Mouse (Mus musculus): ENCODE results near the gene Zfp423. TPM values are rescaled to one million over a fixed set of nuclear protein-coding genes. Genes with fewer than 3 reads are reported as not detected.

Gene Zfp423
- polyA plus RNA-seq, 1 experiment from 2014 or later: 41.3 TPM

GRCm38 (mm10) chr8:87875852-87876251 is 83.5 kb downstream of the Zfp423 start:
- Histone ChIP-seq H3K36me3 (peaks cover 16% of the 10 kb centered on the region), H3K27ac (0 out of 2 replicates have a peak overlapping the region, but pooled peaks have one; percentile 46), H3K9me3 (no peaks in the 10 kb centered on the region), H3K4me3 (no peak overlapping the region), H3K4me1 (replicated peaks) (peaks cover 84% of the 10 kb centered on the region), H3K27me3 (ENCODE audit: insufficient read depth, poor library complexity, severe bottlenecking) (no peaks in the 10 kb centered on the region)
- DNase-seq (ENCODE audit: low spot score): no peak
- WGBS: 80% methylated on average over 6 of the region's 6 CpGs

DNA sequence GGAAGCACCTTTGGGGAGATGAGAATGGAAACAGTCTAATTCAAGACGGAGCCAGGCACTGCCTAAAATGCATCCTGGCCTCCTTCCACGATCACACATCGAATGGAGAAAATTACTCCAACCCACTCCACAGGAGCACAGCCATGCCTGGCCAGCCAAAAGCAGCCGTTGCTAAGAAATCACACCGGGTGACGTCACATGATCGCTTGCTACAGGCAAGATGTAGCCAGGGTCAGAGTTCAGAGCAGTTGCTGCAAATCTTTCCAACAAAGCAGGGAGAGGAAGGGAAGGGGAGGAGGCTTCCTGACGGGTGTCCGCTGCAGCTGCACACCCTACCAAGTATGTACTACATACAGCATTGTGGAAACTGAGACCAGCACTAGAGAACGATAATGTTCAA is 83.9 kb downstream of the Zfp423 start:
- Histone ChIP-seq H3K9me3 (no peaks in the 10 kb centered on the region), H3K36me3 (peaks cover 16% of the 10 kb centered on the region), H3K4me3 (no peak overlapping the region), H3K27me3 (ENCODE audit: insufficient read depth, poor library complexity, severe bottlenecking) (no peaks in the 10 kb centered on the region), H3K27ac (peak overlapping the region; percentile 46; the same call in 1 of the 2 replicates), H3K4me1 (replicated peaks) (peaks cover 84% of the 10 kb centered on the region)
- peak; percentile 53 for DNase-seq (ENCODE audit: low spot score)
- 34% methylated on average over 10 of the region's 10 CpGs for WGBS

DNA sequence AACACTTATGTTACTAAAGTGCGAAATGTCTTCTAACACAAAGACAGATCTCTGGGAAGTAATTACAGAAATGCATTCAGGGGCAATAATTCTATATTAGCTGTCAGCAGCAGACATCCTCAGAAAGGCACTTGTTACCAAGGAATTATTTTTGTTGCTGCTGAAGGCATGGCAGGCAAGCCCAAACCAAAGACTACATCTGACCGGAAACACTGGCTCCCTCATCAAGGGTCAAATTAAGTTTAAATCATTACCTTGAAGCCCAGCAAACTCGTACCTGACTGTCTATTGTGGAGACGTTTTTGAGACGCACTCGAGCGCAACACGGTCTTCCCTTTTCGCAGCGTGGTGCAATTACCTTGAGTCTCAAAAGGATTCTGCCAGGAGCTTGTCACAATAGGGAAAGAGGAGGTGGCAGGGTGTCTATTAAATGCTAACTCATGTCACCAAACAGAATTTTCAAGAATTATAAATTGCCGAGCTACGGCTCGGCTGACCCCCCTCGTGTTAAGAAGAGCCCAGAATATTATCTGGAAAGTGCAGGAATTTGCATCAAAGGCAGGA is 86.3 kb downstream of the Zfp423 start:
- no peaks in the 10 kb centered on the region for H3K27me3 ChIP-seq (ENCODE audit: insufficient read depth, poor library complexity, severe bottlenecking)
- no peak overlapping the region for H3K27ac ChIP-seq
- 69% methylated on average over 14 of the region's 14 CpGs for WGBS
- H3K9me3 ChIP-seq: no peaks in the 10 kb centered on the region
- H3K4me1 ChIP-seq (replicated peaks): peaks cover 79% of the 10 kb centered on the region
- H3K4me3 ChIP-seq: no peak overlapping the region
- no peak for DNase-seq (ENCODE audit: low spot score)
- peaks cover 11% of the 10 kb centered on the region for H3K36me3 ChIP-seq

GRCm38 (mm10) chr8:87872356-87872930 is 87.0 kb downstream of the Zfp423 start:
- Histone ChIP-seq H3K4me1 (replicated peaks) (peaks cover 82% of the 10 kb centered on the region), H3K27ac (no peak overlapping the region)

DNA sequence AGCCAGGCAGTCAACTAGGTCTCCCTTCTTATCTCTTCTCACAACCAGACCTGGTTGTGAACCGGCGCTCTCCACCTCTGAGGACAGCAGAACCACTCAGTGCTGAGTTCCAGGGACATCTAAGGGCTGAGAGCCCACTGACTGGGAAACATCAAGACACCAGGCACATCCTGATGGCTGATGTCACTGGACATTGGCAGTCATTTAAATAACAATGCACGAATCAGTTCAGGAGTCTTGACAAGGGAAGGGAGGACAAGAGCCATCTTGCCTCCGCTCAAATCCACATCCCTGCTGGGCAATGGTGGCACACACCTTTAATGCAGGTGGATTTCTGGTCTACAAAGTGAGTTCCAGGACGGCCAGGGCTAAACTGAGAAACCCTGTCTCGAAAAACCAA is 92.8 kb downstream of the Zfp423 start:
- H3K4me3 ChIP-seq: no peak overlapping the region
- no peaks in the 10 kb centered on the region for H3K9me3 ChIP-seq
- peaks cover 75% of the 10 kb centered on the region for H3K4me1 ChIP-seq (replicated peaks)
- 0 out of 2 replicates have a peak overlapping the region, but pooled peaks have one; percentile 35 for H3K27ac ChIP-seq
- H3K27me3 ChIP-seq (ENCODE audit: insufficient read depth, poor library complexity, severe bottlenecking): no peaks in the 10 kb centered on the region
- WGBS: 79% methylated on average over 6 of the region's 6 CpGs
- H3K36me3 ChIP-seq: peaks cover 5% of the 10 kb centered on the region
- DNase-seq (ENCODE audit: low spot score): no peak

More at GRCm38 (mm10) chr8:87872356-87872930, 87.0 kb downstream of the Zfp423 start:
- no peaks in the 10 kb centered on the region for H3K9me3 ChIP-seq
- no peak for DNase-seq (ENCODE audit: low spot score)
- 79% methylated on average over 6 of the region's 6 CpGs for WGBS
- H3K27me3 ChIP-seq (ENCODE audit: insufficient read depth, poor library complexity, severe bottlenecking): no peaks in the 10 kb centered on the region
- H3K4me3 ChIP-seq: no peak overlapping the region
- peaks cover 5% of the 10 kb centered on the region; the same call in 1 of the 2 replicates for H3K36me3 ChIP-seq

- H3K4me3 ChIP-seq: no peak overlapping the region
Observed at GRCm38 (mm10) chr8:87864236-87864635, 95.2 kb downstream of the Zfp423 start.

GRCm38 (mm10) chr8:87863128-87863527 is 96.3 kb downstream of the Zfp423 start:
- H3K27ac ChIP-seq: 0 out of 2 replicates have a peak overlapping the region, but pooled peaks have one; percentile 2
- WGBS: 86% methylated on average over 8 of the region's 8 CpGs
- H3K4me1 ChIP-seq (replicated peaks): peaks cover 85% of the 10 kb centered on the region

More at GRCm38 (mm10) chr8:87864236-87864635, 95.2 kb downstream of the Zfp423 start:
- peak; percentile 18 for DNase-seq (ENCODE audit: low spot score)
- peaks cover 87% of the 10 kb centered on the region for H3K4me1 ChIP-seq (replicated peaks)
- 67% methylated on average over 8 of the region's 8 CpGs for WGBS
- no peaks in the 10 kb centered on the region for H3K9me3 ChIP-seq
- H3K36me3 ChIP-seq: peaks cover 6% of the 10 kb centered on the region
- H3K27me3 ChIP-seq (ENCODE audit: insufficient read depth, poor library complexity, severe bottlenecking): no peaks in the 10 kb centered on the region
- no peak overlapping the region for H3K27ac ChIP-seq

DNA sequence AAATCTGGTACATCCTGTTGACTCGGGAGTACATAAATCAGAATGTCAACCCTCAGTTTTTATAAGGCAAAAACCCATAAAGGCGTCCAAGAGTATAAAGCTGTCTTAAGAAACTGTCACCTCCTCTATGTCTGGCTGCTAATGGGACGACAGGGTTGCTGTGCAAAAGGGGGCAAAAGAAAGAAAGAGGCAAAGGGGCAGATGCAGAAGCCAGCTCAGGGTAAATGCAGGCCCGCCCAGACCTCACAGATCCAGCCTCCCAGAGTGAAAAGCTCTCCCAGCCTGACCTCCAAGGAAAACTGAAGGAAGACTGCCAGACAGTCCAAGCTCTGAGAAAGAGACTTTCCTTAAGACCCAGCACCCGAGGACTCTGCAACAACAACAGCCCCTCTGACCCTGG is 97.7 kb downstream of the Zfp423 start:
- H3K9me3 ChIP-seq: no peaks in the 10 kb centered on the region
- H3K4me3 ChIP-seq: no peak overlapping the region
- peaks cover 31% of the 10 kb centered on the region for H3K36me3 ChIP-seq
- DNase-seq (ENCODE audit: low spot score): no peak
- no peaks in the 10 kb centered on the region for H3K27me3 ChIP-seq (ENCODE audit: insufficient read depth, poor library complexity, severe bottlenecking)
- H3K27ac ChIP-seq: peak overlapping the region; percentile 62
- peaks cover 71% of the 10 kb centered on the region for H3K4me1 ChIP-seq (replicated peaks)
- WGBS: 58% methylated on average over 5 of the region's 5 CpGs

More at GRCm38 (mm10) chr8:87863128-87863527, 96.3 kb downstream of the Zfp423 start:
- no peaks in the 10 kb centered on the region for H3K27me3 ChIP-seq (ENCODE audit: insufficient read depth, poor library complexity, severe bottlenecking)
- DNase-seq (ENCODE audit: low spot score): no peak
- H3K4me3 ChIP-seq: no peak overlapping the region
- no peaks in the 10 kb centered on the region for H3K9me3 ChIP-seq
- H3K36me3 ChIP-seq: peaks cover 17% of the 10 kb centered on the region

DNA sequence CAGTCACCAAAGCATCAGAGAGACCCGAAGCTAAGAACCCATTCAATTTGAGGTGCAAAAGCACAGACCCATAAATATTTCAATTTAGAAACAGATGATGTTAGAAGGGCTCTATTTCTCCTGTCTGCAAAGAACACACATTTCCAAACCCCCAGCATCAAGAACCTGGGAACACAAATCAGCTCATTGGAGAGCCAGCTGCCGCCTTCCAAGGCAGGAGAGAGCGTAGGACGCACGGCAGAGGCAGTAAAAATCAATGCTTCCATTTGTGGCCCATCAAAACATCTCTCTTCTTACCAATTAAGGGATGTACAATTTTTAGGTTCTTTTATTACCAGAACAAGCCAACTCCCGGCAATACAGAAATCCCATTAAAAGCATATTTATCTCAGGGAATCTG is 98.5 kb downstream of the Zfp423 start:
- 80% methylated on average over 6 of the region's 6 CpGs for WGBS
- H3K27me3 ChIP-seq (ENCODE audit: insufficient read depth, poor library complexity, severe bottlenecking): no peaks in the 10 kb centered on the region
- peak overlapping the region; percentile 36; the same call in 1 of the 2 replicates for H3K27ac ChIP-seq
- H3K4me3 ChIP-seq: no peak overlapping the region
- DNase-seq (ENCODE audit: low spot score): no peak
- peaks cover 63% of the 10 kb centered on the region for H3K4me1 ChIP-seq (replicated peaks)
- H3K36me3 ChIP-seq: peaks cover 39% of the 10 kb centered on the region
- no peaks in the 10 kb centered on the region for H3K9me3 ChIP-seq

DNA sequence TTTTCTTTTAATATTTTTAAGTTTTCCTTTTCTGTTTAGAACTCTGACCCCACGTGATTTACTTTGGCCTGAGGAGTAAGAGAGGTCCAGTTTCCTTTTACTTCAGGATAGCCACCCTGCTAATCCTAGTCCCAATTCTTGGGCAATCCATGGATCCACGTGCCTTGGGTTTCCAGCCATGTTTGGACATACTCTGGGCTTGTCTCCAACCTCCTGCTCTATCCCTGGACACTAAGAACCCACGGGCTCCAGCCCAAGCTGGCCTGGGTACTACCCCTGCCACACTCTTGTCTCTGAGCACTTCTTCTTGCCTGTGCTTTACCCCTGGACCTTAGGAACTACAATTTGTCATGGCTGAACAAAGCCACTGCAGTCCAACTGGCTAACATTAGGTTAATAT is 107.5 kb downstream of the Zfp423 start:
- H3K36me3 ChIP-seq: peaks cover 63% of the 10 kb centered on the region
- no peak overlapping the region for H3K4me3 ChIP-seq
- H3K27me3 ChIP-seq (ENCODE audit: insufficient read depth, poor library complexity, severe bottlenecking): no peaks in the 10 kb centered on the region
- DNase-seq (ENCODE audit: low spot score): no peak
- H3K27ac ChIP-seq: no peak overlapping the region
- no peaks in the 10 kb centered on the region for H3K9me3 ChIP-seq
- 88% methylated on average over 3 of the region's 3 CpGs for WGBS
- H3K4me1 ChIP-seq (replicated peaks): peaks cover 20% of the 10 kb centered on the region

- peaks cover 20% of the 10 kb centered on the region for H3K4me1 ChIP-seq (replicated peaks)
- H3K27me3 ChIP-seq (ENCODE audit: insufficient read depth, poor library complexity, severe bottlenecking): no peaks in the 10 kb centered on the region
- WGBS: 95% methylated on average over 5 of the region's 5 CpGs
- no peak overlapping the region for H3K27ac ChIP-seq
- peaks cover 61% of the 10 kb centered on the region for H3K36me3 ChIP-seq
- H3K4me3 ChIP-seq: no peak overlapping the region
- no peak for DNase-seq (ENCODE audit: low spot score)
- no peaks in the 10 kb centered on the region for H3K9me3 ChIP-seq
Observed at GRCm38 (mm10) chr8:87851380-87851779, 108.0 kb downstream of the Zfp423 start.

DNA sequence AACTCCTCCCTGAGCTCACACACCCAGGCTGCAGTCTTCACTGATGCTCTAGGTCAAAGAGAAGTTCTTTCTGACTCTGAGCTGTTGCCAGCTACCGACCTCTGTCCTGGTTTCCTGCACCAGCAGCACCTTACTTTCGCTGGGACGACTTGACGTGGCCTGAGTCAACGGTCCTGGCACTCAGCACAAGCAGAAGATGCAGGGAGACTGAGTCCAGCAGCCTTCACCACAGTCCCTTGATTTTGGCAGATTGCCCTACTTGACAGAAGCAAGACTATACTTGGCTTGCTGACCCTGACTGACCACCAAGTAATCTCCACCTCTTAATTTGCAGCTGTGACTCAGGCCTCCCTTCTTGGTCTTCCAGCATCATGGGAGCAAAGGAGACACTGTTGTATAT is 110.6 kb downstream of the Zfp423 start:
- Histone ChIP-seq H3K27me3 (ENCODE audit: insufficient read depth, poor library complexity, severe bottlenecking) (no peaks in the 10 kb centered on the region), H3K4me3 (no peak overlapping the region), H3K36me3 (peaks cover 64% of the 10 kb centered on the region), H3K27ac (no peak overlapping the region), H3K4me1 (replicated peaks) (peaks cover 20% of the 10 kb centered on the region), H3K9me3 (no peaks in the 10 kb centered on the region)
- no peak for DNase-seq (ENCODE audit: low spot score)
- WGBS: 92% methylated on average over 5 of the region's 5 CpGs

DNA sequence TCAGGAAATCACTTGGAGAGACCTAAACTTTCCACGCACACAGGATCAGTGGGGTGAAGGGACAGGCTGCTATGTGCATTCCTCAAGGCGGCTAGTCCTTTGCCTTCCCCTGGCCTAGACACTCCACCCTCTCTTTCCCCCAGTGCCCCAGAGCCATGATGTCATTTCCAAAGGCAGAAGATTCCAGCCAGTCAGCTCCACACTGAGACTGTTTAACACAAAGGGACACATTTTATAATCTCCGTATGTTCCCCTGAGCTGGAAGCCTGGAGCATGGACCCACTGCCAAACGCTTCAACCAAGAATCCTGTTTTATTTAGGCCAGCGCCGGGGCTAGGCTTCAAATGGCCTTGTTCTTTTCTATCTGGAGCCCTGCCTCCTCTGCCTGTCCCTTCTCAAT is 111.6 kb downstream of the Zfp423 start:
- Histone ChIP-seq H3K27me3 (ENCODE audit: insufficient read depth, poor library complexity, severe bottlenecking) (no peaks in the 10 kb centered on the region), H3K4me1 (replicated peaks) (peaks cover 23% of the 10 kb centered on the region), H3K4me3 (no peak overlapping the region), H3K9me3 (no peaks in the 10 kb centered on the region), H3K36me3 (peaks cover 57% of the 10 kb centered on the region), H3K27ac (no peak overlapping the region)
- no peak for DNase-seq (ENCODE audit: low spot score)
- WGBS: 84% methylated on average over 6 of the region's 6 CpGs

Data from hindbrain, embryonic 10.5 days (tissue).